In the genomic region with DNA sequence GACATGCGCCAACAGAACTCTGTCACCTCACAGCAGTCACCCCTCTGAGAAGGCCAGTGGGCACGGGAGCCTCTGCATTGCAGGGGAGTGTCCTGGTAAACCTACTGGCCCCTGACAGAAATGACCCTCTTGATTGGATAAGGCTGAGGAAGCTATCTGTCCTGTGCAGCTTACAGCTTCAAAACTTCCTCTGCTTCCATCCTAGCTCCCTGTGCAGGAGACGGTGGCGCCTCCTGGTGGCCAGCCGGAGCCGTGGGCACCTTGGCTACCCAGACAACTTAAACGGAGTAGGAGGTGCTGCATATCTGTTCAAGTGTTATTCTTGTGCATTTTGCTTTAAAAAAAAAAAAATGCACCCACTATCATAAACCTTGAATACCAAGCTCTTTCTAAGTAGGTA, we compare ENCODE assay signal across 10 mouse cellular contexts. TPM values are rescaled to one million over a fixed set of nuclear protein-coding genes. Genes with fewer than 3 reads are reported as not detected.
DNase-seq lines count a peak whose midpoint lies in the region; ATAC-seq and TF ChIP-seq lines count a peak whose summit lies in the region.
"Had no signal": no experiment of that assay in that cellular context is flagged by ENCODE, and none has a peak within 500 bp of the region (broad histone marks: within the 10 kb centered on the region; RNA-seq: fewer than 3 reads in every experiment).

No protein-coding gene starts in this region.

- no peak overlapping the region for H3K4me3 ChIP-seq in neural tube, embryonic 15.5 days (replicated peaks)
- no peak overlapping the region for H3K4me3 ChIP-seq in lung, postnatal 0 days (ENCODE audit: low read depth, low read length)

- no peak for TF ChIP-seq EP300 in lung, postnatal 0 days (IDR thresholded peaks at IDR 0.05)

- TF ChIP-seq CTCF in lung, postnatal 0 days (IDR thresholded peaks at IDR 0.05), result peak; percentile 84

- peak; percentile 67 for DNase-seq in neural tube, embryonic 10.5 days (ENCODE audit: extremely low spot score, low spot score)
- peak; percentile 73 to 79 for DNase-seq in adrenal gland, postnatal 36 days
- DNase-seq in frontal cortex, postnatal 14 days (ENCODE audit: low spot score in 2 of 2), result peak; percentile 15 to 47
- DNase-seq in kidney, postnatal 36 days, result peak; percentile 25 to 83
- peak; percentile 69 for DNase-seq in lung, postnatal 0 days (ENCODE audit: low spot score)
- peak; percentile 76 for DNase-seq in right cerebral cortex, postnatal 4 days
- no peak for DNase-seq in MN1 (ENCODE audit: low spot score)

- 18% methylated on average over 7 of the region's 7 CpGs for WGBS in neural tube, embryonic 15.5 days
- 19% methylated on average over 7 of the region's 7 CpGs for WGBS in lung, postnatal 0 days

- H3K27ac ChIP-seq in neural tube, embryonic 15.5 days (replicated peaks), result no peak overlapping the region
- no peak overlapping the region for H3K27ac ChIP-seq in lung, postnatal 0 days (ENCODE audit: low read length)

- 0 out of 2 replicates have a peak, but pooled peaks cover 3% of the 10 kb centered on the region for H3K27me3 ChIP-seq in neural tube, embryonic 15.5 days (replicated peaks)
- H3K27me3 ChIP-seq in lung, postnatal 0 days (replicated peaks; ENCODE audit: insufficient read depth, low read length), result no peaks in the 10 kb centered on the region

- peaks cover 7% of the 10 kb centered on the region for H3K4me1 ChIP-seq in neural tube, embryonic 15.5 days
- H3K4me1 ChIP-seq in lung, postnatal 0 days (ENCODE audit: insufficient read depth, low read depth, low read length), result no peaks in the 10 kb centered on the region

- no peak overlapping the region for H3K4me2 ChIP-seq in neural tube, embryonic 15.5 days
- H3K4me2 ChIP-seq in lung, postnatal 0 days (replicated peaks; ENCODE audit: low read depth, low read length), result no peak overlapping the region

- no peak for ATAC-seq in neural tube, embryonic 15.5 days (ENCODE audit: low FRiP score)
- ATAC-seq in lung, postnatal 0 days, result no peak

- H3K9me3 ChIP-seq in neural tube, embryonic 15.5 days (replicated peaks), result no peaks in the 10 kb centered on the region
- H3K9me3 ChIP-seq in lung, postnatal 0 days (ENCODE audit: low read length), result no peaks in the 10 kb centered on the region

- H3K9ac ChIP-seq in neural tube, embryonic 15.5 days (replicated peaks), result no peak overlapping the region
- no peak overlapping the region for H3K9ac ChIP-seq in lung, postnatal 0 days (replicated peaks; ENCODE audit: low read depth)

- no peaks in the 10 kb centered on the region for H3K36me3 ChIP-seq in neural tube, embryonic 15.5 days
- no peaks in the 10 kb centered on the region for H3K36me3 ChIP-seq in lung, postnatal 0 days (ENCODE audit: insufficient read depth, low read length)

RNA-seq across cellular contexts. Expression of a gene that starts 33.5 kb away (rescaled TPM):
- not detected in 2 replicates for polyA plus RNA-seq in neural tube, embryonic 15.5 days (2015; fragmentation: Nextera tagmentation; extraction: Ambion mirVana)
- total RNA-seq in adrenal gland, postnatal 36 days (2021), result not detected
- 0.04 TPM in 1 of 2 replicates, not detected in the other for polyA plus RNA-seq in lung, postnatal 0 days (2015; fragmentation: Nextera tagmentation; extraction: Ambion mirVana)
- polyA plus RNA-seq: heart, embryonic 16.5 days; stomach, embryonic 14.5 days had no signal

RNA-seq across cellular contexts. Expression of a gene that starts 40.5 kb away (rescaled TPM):
- 0.01 and 0.06 TPM in 2 replicates for polyA plus RNA-seq in neural tube, embryonic 15.5 days (2015; fragmentation: Nextera tagmentation; extraction: Ambion mirVana)
- not detected for total RNA-seq in adrenal gland, postnatal 36 days (2021)
- not detected in 2 replicates for polyA plus RNA-seq in lung, postnatal 0 days (2015; fragmentation: Nextera tagmentation; extraction: Ambion mirVana)
- polyA plus RNA-seq: heart, embryonic 16.5 days; stomach, embryonic 14.5 days had no signal
